Mouse (Mus musculus) liver, embryonic 11.5 days (tissue): ENCODE data around the gene Fahd1. TPM values are rescaled to one million over a fixed set of nuclear protein-coding genes. Genes with fewer than 3 reads are reported as not detected.

Source experiments
- ATAC-seq: fragments of 200-750 bp; cut with Nextera tagmentation; replicated peaks from 2 replicates; pipeline ENCODE4 v1.8.0; 2017; ENCODE audit warnings: moderate number of reproducible peaks, mild to moderate bottlenecking, moderate TSS enrichment, moderate library complexity; ENCODE audit not compliant: low FRiP score
- DNase-seq: peaks from one replicate; pipeline ENCODE4 v3.0.0-alpha.2; 2017; ENCODE audit warnings: low spot score
- H3K27ac ChIP-seq: fragments of 300-500 bp; sonication (generic); 2 replicates; pipeline ENCODE4 v1.5.1; 2014; ENCODE audit warnings: mild to moderate bottlenecking, low read depth, low read length, control low read depth
- H3K27me3 ChIP-seq: fragments of 300-500 bp; sonication (generic); replicated peaks from 2 replicates; pipeline ENCODE4 v1.6.1; 2014; ENCODE audit warnings: low read length, mixed read lengths; ENCODE audit not compliant: control insufficient read depth, insufficient read depth
- H3K36me3 ChIP-seq: fragments of 300-500 bp; sonication (generic); 2 replicates; pipeline ENCODE4 v1.6.1; 2014; ENCODE audit warnings: mild to moderate bottlenecking, low read length, moderate library complexity, mixed read lengths; ENCODE audit not compliant: control insufficient read depth, insufficient read depth
- H3K4me1 ChIP-seq: fragments of 300-500 bp; sonication (generic); replicated peaks from 2 replicates; pipeline ENCODE4 v1.6.1; 2014; ENCODE audit warnings: low read length, mixed read lengths; ENCODE audit not compliant: control insufficient read depth, insufficient read depth
- H3K4me2 ChIP-seq: fragments of 300-500 bp; sonication (generic); 2 replicates; pipeline ENCODE4 v1.6.1; 2014; ENCODE audit warnings: mild to moderate bottlenecking, control low read depth, moderate library complexity
- H3K4me3 ChIP-seq: fragments of 300-500 bp; sonication (generic); 2 replicates; pipeline ENCODE4 v1.5.1; 2014; ENCODE audit warnings: low read depth, low read length, control low read depth
- H3K9ac ChIP-seq: fragments of 300-500 bp; sonication (generic); 2 replicates; pipeline ENCODE4 v1.6.1; 2014; ENCODE audit warnings: low read depth, low read length, control low read depth
- H3K9me3 ChIP-seq: fragments of 300-500 bp; sonication (generic); 2 replicates; pipeline ENCODE4 v1.6.1; 2016; ENCODE audit warnings: low read length, inconsistent platforms, mixed read lengths; ENCODE audit not compliant: control insufficient read depth
- WGBS: fragments of 180-500 bp; shearing (Covaris S2); extraction: QIAGEN DNeasy Blood & Tissue Kit; methylation state at CpG from one replicate; pipeline ENCODE4 v1.1.7; 2014; 5-methylcytosine and 5-hydroxymethylcytosine counted together
- polyA plus RNA-seq: library from polyadenylated mRNA; unstranded; fragments of >200 nt; fragmentation: Nextera tagmentation; extraction: Ambion mirVana; gene quantifications from 2 replicates; pipeline ENCODE4 v1.2.1, GENCODE M21; 2014

Fahd1 gene
- polyA plus RNA-seq, 1 experiment from 2014 or later, result 38.6 TPM

DNA sequence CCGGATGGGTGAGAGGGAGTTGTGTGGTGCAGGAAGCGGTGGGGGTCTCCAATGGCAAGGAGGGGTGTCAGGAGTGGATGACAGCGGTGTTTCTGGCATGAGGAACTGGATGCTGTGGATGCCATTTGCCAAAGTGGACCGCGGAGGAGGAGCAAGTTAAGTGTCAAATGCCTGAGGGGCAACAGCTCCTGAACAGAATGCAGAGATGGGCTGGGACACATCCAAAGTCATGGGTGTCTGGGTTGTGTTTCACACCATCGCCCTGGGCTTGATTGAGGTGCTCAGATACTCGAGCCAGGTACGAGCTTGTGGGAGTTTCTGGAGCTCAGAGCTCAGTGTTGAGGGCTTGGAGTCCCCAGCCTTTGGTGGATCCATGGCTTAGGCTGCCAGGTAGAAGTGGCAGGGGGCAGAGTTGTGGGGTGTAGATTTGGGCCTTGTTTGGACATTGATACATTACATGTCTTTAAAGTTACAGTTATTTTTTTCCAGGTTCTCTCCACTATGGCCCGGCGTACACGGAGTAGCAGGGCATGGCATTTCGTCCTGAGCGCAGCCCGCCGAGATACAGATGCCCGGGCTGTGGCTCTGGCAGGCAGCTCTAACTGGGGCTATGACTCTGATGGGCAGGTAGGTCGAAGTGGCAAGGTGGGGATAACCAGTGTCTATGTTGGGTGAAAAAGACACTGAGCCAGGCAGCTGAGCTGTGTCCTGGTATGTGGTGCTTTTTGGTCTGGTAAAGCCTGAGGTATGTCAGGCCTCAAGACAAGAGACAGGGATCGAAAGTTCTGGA, 37.3 kb upstream of the Fahd1 start:
- DNase-seq (no peak), ATAC-seq (no peak)
- WGBS, result 60% methylated on average over 18 of the region's 18 CpGs
- Histone ChIP-seq H3K4me2 (peak overlapping the region; percentile 96), H3K9ac (peak overlapping the region; percentile 80), H3K4me1 (peaks cover 18% of the 10 kb centered on the region), H3K27me3 (no peaks in the 10 kb centered on the region), H3K4me3 (peak overlapping the region; percentile 76), H3K27ac (peak overlapping the region; percentile 60; the same call in 1 of the 2 replicates), H3K9me3 (no peaks in the 10 kb centered on the region), H3K36me3 (peaks cover 42% of the 10 kb centered on the region)

DNA sequence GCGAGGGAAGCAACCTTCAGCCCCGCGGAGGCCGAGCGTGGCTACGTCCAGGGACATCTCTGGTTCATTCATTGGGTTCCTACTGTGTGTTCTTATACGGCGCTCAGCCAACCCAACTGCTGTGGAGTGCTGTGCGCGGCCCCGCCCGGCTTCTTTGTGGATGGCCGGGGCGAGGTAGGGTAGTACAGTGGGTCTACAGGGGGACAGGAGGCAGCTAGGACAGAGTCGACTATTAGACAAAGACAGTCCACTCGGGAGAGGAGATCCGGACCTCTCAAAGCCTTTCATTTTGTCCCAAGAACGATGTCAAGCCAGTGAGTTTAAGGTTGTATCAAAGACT, 36.7 kb upstream of the Fahd1 start:
- H3K4me2 ChIP-seq, result peak overlapping the region; percentile 96
- H3K27me3 ChIP-seq, result no peaks in the 10 kb centered on the region
- H3K4me3 ChIP-seq, result peak overlapping the region; percentile 76
- H3K9me3 ChIP-seq, result no peaks in the 10 kb centered on the region
- H3K4me1 ChIP-seq, result peaks cover 18% of the 10 kb centered on the region
- WGBS, result under 1% methylated on average over 18 of the region's 18 CpGs
- H3K36me3 ChIP-seq, result peaks cover 36% of the 10 kb centered on the region; the same call in 1 of the 2 replicates
- no peak for DNase-seq
- peak overlapping the region; percentile 80 for H3K9ac ChIP-seq
- H3K27ac ChIP-seq, result peak overlapping the region; percentile 60
- peak; percentile 11 for ATAC-seq

GRCm38 (mm10) chr17:24886134-24886931, 36.2 kb upstream of the Fahd1 start, which contains the start of the genes Nubp2 and Spsb3:
Gene Nubp2 (minus strand): TSS chr17:24886349.
Gene Spsb3 (plus strand): TSS chr17:24886643.
- peak; percentile 95 for DNase-seq
- peaks cover 18% of the 10 kb centered on the region for H3K4me1 ChIP-seq
- H3K9me3 ChIP-seq, result no peaks in the 10 kb centered on the region
- peak within 1 kb of the TSS; percentile 76 for H3K4me3 ChIP-seq
- H3K9ac ChIP-seq, result peak within 1 kb of the TSS; percentile 80
- peak within 1 kb of the TSS; percentile 96 for H3K4me2 ChIP-seq
- peak; percentile 92 for ATAC-seq
- whole genome bisulfite sequencing, result under 1% methylated on average over 69 of the region's 69 CpGs
- H3K27ac ChIP-seq, result peak within 1 kb of the TSS; percentile 60
- no peaks in the 10 kb centered on the region for H3K27me3 ChIP-seq
- peaks cover 35% of the 10 kb centered on the region; the same call in 1 of the 2 replicates for H3K36me3 ChIP-seq

- Histone ChIP-seq H3K4me1 (peaks cover 18% of the 10 kb centered on the region), H3K27me3 (no peaks in the 10 kb centered on the region), H3K4me3 (peak overlapping the region; percentile 76), H3K36me3 (peaks cover 28% of the 10 kb centered on the region; the same call in 1 of the 2 replicates), H3K27ac (no peak overlapping the region; the same call in 1 of the 2 replicates), H3K9me3 (no peaks in the 10 kb centered on the region), H3K9ac (peak overlapping the region; percentile 74), H3K4me2 (peak overlapping the region; percentile 92)
- DNase-seq (no peak), ATAC-seq (no peak)
- 22% methylated on average over 22 of the region's 22 CpGs for WGBS
These were observed 35.4 kb upstream of the Fahd1 start for GRCm38 (mm10) chr17:24885356-24886133.

DNA sequence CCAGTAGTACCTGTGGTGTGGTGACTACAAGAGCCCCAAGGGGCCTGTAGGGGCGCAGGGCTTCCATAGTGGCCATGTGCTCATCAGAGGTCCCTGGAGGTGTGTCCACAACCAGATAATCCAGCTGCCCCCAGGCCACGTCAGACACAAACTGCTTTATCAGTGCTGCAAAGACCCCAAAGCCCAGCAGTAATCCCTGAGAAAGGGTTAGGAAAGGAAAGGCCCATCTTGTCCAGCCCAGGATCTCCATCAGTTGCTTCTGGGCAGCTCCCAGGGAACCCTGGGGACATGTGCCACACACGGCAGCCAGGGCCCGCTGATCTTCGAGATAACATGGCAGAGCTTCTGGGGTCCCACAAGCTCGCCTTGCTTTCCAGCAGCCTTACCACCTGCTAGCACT, 34.2 kb upstream of the Fahd1 start:
- Histone ChIP-seq H3K9me3 (no peaks in the 10 kb centered on the region), H3K27me3 (no peaks in the 10 kb centered on the region), H3K4me3 (peak overlapping the region; percentile 76), H3K9ac (no peak overlapping the region), H3K36me3 (peaks cover 22% of the 10 kb centered on the region; the same call in 1 of the 2 replicates), H3K4me1 (peaks cover 18% of the 10 kb centered on the region), H3K27ac (no peak overlapping the region), H3K4me2 (peak overlapping the region; percentile 92; the same call in 1 of the 2 replicates)
- DNase-seq (no peak), ATAC-seq (no peak)
- WGBS, result 84% methylated on average over 6 of the region's 6 CpGs

- H3K4me2 ChIP-seq, result no peak overlapping the region
- peaks cover 11% of the 10 kb centered on the region; the same call in 1 of the 2 replicates for H3K4me1 ChIP-seq
- H3K9ac ChIP-seq, result no peak overlapping the region
- WGBS, result 52% methylated on average over 7 of the region's 7 CpGs
- H3K4me3 ChIP-seq, result no peak overlapping the region
- H3K27me3 ChIP-seq, result no peaks in the 10 kb centered on the region
- H3K36me3 ChIP-seq, result peaks cover 16% of the 10 kb centered on the region; the same call in 1 of the 2 replicates
- ATAC-seq, result no peak
- no peaks in the 10 kb centered on the region for H3K9me3 ChIP-seq
- H3K27ac ChIP-seq, result no peak overlapping the region
- DNase-seq, result no peak
These were observed 31.7 kb upstream of the Fahd1 start for GRCm38 (mm10) chr17:24881738-24882440.

DNA sequence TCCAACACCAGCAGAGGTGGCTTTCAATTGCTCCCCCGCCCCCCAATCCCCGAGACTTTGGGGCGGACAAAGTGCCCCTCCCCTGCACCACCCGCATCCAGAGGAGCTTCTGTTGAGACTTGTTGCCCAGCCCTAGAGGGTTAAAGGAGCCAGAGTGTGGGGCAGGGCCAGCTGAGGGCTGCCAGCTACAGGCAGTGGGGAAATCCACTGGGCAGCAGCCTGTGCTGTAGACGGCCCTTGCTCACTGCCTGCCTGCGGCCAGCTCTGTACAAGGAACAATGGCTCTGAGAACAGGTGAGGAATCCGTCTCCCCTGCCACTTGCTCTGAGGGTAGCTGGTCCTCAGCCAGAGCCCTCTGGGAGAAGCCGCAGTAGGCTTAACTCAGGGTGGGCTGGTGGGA, 28.4 kb upstream of the Fahd1 start:
- 0 out of 2 replicates have a peak, but pooled peaks cover 3% of the 10 kb centered on the region for H3K4me1 ChIP-seq
- H3K27me3 ChIP-seq, result no peaks in the 10 kb centered on the region
- DNase-seq (no peak), ATAC-seq (no peak)
- H3K4me3 ChIP-seq, result no peak overlapping the region
- no peak overlapping the region for H3K9ac ChIP-seq
- 80% methylated on average over 8 of the region's 8 CpGs for WGBS
- H3K4me2 ChIP-seq, result 0 out of 2 replicates have a peak overlapping the region, but pooled peaks have one; percentile 0
- no peak overlapping the region for H3K27ac ChIP-seq
- H3K9me3 ChIP-seq, result no peaks in the 10 kb centered on the region
- peaks cover 7% of the 10 kb centered on the region; the same call in 1 of the 2 replicates for H3K36me3 ChIP-seq
